Mouse (Mus musculus) cerebellum, postnatal 36 days (tissue): ENCODE data around the gene Gtf2f2.
A peak's percentile ranks its signal among the peaks of the same experiment; 100 is the strongest.
"Not testable (repeated sequence)": the region's sequence is repeated elsewhere in the genome, so short reads cannot be mapped to it uniquely, and the experiment has no call there.

Source experiments
- DNase-seq, 2 experiments: peaks; one replicate each; pipeline ENCODE4 v3.0.0; 2021 to 2022; ENCODE audit warnings: mixed read lengths in 2 of 2

Gene Gtf2f2

DNA sequence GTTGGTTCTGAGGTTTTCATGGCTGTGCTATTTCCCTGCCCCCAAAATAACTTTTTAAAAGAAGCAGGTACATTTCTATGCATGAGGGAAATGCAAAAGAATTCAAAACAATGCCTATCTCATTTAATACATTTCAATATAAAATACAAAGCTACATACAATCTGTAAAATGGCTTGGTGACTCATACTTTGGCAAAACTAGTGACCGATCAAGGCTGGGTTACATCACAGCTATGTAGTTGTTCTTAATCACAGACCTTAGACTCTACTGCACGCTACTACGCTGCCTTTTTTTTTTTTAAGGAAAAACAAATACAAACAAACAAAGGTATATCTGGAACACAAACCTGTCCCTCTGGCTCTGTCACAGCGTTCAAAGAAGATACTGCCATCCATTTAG is 18.3 kb downstream of the Gtf2f2 start:
- DNase-seq: no peak

DNA sequence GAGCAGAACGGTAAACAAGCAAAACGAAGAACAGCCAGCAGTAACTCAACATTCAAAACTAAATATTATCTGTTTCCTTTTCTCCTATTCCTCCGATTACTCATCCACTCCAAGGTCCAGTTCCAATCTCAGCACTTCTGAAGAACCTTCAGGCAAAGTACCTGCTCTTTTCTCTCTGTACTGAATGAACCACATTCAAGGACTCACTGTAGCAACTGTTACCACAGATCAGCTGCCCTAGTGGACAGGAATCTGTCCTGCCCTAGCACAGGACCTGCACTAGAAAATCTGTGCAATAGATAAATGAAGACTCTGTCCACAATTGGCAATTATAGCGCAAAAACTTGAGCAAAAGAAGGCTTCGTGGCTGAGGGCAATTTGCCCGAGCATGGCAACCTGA is 19.7 kb downstream of the Gtf2f2 start:
- DNase-seq: no peak

DNA sequence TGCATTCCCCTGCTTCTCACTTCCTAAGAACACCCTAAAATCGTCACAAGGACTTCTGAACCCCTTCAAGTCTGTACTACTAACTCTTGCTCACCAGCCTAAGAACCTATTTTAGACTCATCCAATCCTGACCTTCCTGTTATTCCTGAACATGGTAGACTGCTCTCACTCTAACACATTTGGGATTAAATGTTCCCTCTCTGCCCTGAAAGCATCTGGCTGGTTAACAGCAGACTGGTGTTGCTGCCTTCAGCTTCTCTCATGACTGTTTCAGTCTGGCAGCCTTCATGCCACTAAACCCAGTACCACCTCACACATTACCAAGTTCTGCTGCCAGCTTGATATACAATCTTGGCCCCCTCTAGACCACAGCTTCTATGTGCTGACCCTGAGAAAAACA is 21.5 kb downstream of the Gtf2f2 start:
- DNase-seq: no peak

DNA sequence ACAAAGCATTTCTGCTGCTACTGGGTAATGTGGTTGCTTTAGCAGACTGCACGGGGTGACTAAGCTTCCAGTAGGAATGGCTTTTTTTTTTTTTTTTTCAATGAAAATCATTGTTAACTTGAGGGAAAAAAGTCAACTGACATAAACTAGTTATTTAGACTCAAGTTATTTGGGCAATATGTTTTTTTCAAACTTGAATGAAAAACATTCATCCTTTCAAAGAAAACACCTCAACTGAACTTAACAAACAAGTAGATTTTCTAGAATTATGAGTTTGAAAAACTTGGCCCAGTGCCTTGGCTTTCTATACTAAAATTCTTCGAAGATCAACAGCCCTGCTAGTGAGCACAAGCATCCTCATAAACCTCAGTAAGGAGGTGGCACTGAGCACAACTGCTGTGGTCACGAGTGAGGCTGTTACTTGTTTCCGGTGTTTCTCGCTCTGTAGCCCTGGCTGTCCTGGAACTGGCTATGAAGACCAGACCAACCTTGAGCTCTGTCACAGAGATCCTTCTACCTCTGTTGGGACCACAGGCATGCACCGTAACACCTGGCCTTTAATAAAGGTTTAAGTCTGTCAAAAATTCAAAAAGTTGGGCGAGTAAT is 23.7 kb downstream of the Gtf2f2 start:
- DNase-seq: no peak

DNA sequence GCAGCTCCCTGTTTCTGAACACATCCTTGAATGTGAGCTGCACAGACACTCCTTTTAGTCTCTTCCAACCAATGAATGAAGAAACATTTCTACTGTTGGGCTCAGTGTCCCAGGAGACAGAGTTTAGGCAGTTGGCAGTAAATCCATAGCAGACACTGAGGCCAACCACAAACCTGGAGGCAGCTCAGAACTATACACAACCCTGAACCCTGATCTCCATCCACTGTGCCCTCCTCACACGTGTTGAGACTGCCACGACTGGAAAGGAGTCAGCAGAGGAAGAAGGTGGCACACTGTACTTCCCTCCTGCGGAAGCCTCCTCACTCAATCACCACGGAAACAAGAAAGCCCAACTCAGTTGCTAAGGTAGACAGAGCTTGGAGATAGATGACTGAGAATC is 25.6 kb downstream of the Gtf2f2 start:
- no peak for DNase-seq

DNA sequence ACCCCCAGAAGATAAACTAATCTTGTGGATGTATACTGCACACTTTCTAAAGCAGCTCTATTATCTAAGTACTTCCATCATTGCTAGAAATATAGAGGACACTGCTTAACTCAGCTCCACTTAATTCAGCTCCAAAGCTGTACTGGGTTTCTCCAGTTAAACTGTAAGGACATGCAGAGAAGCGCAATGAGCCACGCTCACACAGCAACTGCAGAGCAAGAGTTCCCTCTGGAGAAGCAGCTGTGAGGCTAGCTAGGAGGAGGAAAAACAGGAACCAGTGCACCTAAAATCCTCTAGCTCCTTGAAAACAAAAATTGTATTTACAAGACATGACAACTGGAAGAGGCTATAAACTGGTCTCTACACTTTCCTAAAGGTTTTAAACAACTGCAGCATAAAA is 26.8 kb downstream of the Gtf2f2 start:
- no peak for DNase-seq

DNA sequence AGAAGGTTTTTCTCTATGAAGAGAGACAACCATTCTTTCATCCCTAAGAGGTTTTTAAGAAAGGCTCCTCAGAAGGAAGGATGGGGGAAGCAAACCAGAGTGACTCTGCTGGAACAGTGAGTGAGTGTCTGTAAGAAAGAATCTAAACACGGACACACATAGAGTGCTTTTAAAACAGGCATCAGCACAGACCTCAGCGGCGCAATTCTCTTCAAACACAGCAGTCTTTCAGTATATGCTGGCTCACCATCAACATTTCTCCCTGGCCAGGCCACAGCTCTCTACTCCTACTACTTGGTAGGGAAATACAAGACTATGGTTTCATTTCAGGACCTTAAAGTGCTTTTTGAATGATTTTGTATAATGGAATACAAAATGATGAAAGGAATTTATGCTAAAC is 29.4 kb downstream of the Gtf2f2 start:
- DNase-seq: no peak

DNA sequence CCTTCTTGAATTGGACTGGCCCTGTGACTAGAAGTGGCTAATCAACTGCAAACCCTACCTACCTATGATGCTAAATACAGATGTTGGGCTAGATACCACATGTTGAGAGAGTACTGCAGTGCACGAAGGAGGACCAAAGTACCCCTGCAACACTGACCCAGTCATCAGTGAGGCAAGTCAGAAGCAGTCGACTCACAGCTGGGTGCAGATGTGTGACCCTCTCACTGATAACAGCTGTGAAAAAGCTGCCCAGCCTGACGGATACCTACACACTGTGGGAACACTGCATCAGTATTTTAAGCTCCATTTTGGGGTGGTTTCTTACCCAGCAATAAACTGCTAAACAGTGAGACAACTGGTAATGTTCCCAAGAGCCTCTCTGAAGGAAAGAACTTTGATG is 34.6 kb downstream of the Gtf2f2 start:
- no peak for DNase-seq

DNA sequence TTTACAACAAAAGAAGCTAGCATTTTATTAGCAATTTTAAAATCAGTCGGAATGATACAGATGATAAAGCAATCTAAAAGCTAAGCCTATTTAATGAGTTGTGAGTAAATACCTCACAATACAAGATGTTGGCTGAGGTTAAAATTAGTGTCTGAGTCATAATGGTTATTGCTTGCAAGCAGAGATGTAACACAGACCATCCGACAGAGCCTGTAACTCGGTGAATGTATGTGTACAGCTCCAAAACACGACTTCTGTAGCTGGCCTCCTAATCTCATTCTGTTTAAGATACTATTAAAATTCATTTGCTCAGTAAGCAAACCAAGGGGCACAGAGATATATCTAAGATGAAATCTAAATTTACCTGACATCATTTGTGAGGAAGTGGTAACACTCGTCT is 43.4 kb downstream of the Gtf2f2 start:
- no peak for DNase-seq

DNA sequence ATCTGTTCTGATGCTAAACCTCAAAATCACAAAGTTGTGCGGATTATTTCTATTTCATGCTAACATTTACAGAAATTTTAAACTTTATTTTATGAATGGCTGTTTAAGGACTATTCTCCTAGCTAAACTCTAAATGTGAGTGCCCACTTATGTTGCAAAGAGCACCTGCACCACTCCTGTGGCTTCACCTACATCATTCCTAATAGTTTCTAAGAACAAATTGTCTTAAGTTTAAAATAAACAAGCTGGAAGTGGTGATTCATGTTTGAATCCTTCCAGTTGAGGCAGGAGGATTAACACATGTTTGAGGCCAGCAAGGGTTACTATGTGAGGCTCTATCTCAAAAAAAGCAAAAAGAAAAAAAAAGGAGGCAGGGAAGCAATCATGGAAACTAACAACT is 46.2 kb downstream of the Gtf2f2 start:
- no peak for DNase-seq

DNA sequence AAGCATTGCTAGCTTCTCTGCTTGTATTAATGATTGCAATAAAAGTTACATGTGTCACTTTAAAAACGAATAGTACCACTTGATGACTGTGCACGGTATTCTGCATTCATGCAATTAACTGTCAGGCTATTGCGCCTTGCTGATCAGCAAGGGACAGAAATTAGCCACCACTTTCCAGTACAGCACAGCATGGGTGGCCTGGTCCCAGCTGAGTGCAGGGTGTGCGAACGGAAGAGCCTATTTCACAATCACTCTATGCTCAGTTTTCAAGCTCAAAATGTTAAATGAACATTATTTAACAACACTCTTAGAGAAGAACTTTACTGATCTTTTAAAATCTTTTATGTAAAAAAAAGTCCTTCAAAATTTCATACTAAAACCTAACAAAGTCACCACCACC is 46.7 kb downstream of the Gtf2f2 start:
- no peak for DNase-seq

DNA sequence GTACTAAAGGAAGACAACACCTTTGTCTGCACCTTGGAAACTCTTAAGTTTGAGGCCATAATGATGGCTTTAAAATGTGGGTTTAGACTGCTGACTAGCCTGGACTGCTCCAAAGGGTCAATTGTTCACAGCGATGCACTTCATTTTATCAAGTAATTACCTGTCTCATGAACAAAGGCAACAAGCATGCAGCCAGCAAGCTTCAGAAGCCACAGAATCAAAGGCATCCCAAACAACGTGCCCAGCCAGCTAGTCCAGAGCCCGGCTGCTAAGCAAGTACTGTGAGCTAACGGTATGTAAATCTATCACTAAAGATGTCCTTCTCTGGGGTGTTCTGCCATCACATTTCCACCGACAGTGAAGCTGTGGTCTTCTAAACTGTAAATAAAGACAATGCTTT is 47.5 kb downstream of the Gtf2f2 start:
- DNase-seq: no peak

DNA sequence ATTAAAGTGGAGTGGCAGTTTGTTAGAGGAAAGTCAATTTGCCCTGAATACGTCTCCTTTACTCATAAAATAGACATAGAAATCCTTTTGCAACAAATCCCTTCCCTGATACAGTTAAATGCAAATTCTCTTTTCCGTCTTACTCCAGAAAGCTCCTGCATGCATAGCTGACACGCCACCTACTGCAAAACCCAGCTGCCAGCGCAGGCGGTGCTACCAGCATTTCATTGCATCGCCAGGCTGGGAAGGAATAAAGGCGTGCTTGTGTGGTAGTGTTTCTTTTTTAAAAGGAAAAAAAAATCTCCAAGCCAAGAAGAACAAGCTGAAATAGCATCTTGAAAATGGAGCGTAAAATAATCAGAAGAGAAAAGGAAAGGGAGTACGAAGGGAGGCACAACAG is 48.4 kb downstream of the Gtf2f2 start:
- no peak for DNase-seq

DNA sequence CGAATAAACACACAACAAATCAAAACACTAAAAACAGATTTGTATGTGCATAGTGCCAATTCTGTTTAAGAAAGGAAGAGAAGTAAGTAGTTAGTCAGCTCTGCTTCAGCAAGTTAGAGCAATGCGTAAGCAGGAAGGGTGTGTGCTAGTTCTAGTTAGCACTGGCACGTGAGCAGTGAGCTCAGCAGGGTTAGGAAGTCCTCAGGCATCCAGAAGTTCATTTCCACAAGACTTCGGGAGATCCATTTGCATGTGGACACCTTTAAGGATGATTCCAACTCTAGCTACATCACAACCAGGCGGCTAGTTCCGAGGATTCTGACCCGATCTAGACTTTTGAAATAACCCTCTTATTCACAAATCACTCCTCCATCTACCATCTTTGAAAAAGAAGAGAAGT is 55.9 kb downstream of the Gtf2f2 start, which contains the start of gene Kctd4:
Gene Kctd4, plus strand, starts transcription at position 244 of the 400 bp plus-strand sequence.
- DNase-seq: no peak

DNA sequence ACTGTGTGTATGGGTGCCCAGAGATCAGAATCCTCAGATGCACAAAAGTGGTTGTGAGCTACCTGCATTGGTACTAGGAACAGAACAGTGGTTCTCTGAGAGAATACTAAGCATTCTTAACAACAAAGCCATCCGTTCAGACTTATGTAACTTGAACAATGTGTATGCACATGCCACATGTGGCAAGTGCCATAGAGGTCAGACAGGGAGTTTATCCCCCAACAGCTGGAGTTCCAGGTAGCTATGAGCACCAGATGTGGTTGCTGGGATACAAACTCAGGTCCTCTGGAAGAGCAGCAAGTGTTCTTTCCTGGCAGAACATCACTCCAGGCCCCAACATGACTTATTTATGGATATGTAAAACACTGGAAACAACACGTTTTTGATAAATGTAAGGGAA is 57.7 kb downstream of the Gtf2f2 start:
- no peak for DNase-seq

DNA sequence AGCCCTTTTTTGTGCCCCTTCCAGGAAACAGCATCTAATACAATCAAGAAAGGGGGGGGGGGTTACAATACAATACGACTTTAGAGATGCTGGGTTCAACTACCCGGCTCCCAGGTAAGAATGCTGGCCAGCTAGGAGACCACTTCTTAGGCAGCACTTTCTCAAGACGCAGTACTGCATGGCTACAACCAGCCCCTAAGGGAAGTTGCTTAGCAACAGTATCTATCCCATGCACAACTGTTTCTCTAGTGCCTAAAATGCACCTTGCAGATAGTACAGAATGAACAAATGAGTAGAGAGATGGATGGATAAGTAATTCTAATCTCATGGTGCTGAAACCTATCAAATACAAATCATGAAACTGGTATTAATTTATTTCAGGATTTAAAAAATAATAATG is 63.0 kb downstream of the Gtf2f2 start:
- no peak for DNase-seq

DNA sequence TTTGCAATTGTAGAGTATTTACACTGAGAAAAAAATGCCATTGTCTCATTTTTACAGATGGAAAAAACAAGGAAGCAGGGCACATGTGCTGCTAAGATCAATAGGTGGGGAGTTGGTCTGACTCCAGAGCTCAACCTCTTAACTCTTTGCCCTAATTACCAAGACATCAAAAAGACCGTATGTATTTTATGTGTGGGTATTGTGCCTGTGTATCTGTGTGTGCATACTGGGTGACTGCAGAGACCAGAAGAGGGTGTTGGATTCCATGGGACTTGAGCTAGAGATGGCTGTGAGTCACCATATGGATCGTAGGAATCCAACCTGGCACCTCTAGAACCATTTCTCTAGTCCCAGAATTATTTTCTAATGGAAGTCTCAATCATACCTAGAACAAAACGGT is 68.3 kb downstream of the Gtf2f2 start:
- no peak for DNase-seq

DNA sequence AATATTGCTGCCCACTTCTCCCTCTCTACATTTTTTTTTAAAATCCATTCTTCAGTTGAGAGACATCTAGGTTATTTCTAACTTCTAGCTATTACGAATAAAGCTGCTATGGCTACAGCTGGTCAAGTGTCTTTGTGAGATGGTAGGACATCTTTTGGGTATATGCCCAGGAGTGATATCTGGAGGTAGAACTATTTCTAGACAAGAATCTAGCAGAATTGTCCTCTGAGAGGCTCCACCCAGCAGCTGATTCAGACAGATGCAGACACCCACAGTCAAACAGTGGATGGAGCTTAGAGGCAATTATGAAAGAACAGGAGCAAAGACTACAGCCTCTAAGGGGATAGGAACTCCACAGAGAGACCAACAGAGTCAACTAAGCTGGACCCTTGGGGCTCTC is 69.2 kb downstream of the Gtf2f2 start:
- DNase-seq: no peak

DNA sequence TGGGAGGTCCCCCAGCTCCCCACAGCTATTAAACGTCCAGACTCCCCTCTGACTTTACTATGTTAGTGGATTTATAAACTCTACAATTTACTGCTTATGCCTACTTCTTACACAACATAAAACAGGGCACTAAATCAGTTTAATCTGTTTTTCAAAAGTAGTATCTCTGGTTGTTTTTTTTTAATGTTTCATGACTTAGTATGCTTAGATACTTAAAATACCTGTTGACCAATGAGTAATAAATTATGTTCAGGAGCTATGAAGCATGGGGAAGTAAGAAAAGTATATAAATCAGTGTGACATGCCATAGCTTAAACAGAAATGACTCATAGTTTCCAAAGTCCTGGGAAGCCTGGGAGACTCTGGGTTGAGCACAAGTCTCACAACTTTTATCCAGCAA is 73.0 kb downstream of the Gtf2f2 start:
- DNase-seq: no peak

DNA sequence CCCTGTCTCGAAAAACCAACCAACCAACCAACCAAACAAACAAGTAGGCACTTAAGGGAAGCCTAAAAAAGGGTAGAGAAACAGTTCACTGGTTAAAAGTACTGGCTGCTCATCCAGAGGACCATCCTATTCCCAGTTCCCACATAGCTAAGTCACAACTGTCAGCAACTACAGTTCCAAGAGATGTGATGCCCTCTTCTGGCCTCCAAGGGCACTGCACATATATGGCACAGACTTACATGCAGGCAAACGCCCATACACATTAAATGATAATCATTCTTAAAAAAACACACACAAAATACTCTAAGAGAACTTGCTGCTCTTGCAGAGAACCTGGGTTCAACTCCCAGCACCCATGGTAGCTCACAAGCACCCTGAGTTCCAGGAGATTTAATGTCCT is 76.3 kb downstream of the Gtf2f2 start:
- no peak for DNase-seq

DNA sequence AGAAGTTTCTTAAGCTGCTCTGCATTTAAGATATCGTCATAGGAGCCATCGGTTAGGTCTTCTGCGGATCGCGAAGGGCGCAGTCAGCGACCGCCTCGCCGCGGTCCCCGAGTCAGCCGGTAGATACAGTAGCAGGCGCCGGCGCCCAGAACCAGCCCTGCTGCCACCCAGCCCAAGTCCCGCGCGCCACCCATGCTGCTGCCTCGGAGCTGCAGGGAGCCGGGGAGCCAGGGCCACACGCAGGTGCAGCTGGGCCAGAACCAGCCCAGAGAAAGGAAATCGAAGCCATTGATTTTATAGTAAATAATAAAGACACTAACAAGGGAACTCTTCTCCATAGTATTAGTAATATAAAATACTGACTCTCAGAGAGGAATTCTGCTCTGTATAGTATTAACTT is 79.4 kb downstream of the Gtf2f2 start:
- DNase-seq: peak in 1 of 2 experiments; percentile 10

DNA sequence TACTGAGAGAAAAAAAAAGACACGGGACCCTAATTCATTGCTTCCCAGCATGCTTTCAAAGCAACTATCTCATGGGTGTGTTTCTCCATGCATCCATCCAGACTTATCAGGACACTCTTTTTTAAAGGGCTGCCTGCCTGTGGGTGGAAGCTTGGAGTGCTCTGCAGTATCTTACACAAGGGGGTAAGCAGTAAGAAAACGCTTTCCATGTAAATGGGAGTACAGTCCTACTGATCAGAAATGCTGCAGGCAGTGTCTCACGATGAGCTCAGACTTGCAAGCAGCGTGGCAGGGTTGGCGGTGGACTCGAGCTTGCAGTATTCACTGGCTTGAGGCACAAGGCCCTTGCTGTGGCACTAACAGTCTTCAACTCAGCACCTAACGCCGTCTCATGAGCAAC is 81.0 kb downstream of the Gtf2f2 start:
- not testable (repeated sequence) for DNase-seq

DNA sequence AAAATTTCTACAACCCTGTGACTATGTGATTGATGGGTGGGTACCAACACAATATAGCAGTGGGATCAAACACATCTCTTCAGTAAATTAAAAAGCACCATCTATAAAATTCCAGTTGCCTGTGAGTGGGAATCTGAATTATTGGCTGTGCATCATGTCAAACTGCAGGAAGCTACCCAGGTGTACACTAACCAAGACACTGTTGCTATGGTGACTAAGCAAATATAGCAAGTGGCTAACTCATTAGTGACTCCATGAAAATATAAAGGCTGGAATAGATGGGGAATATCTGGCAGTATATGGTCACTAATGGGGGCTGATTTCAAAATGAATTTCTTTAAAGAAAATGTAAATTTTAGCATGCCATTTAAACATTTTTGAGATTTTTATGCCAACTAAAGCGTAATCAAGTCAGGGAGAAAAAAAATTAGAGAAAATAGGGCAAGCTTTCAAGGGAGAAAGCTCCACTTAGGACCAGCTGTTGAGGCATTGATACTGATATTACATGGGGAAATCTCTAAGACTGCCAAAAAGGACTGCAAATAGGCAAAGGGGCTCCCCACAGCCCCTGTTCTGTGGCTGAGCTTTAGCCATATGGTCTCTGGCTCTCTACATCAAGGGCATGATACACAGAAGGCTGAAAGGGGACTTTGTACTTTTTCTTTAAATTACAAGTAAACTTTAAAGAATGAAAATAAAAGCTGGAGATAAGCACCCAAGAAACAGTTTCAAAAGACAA is 87.2 kb downstream of the Gtf2f2 start:
- DNase-seq: no peak

DNA sequence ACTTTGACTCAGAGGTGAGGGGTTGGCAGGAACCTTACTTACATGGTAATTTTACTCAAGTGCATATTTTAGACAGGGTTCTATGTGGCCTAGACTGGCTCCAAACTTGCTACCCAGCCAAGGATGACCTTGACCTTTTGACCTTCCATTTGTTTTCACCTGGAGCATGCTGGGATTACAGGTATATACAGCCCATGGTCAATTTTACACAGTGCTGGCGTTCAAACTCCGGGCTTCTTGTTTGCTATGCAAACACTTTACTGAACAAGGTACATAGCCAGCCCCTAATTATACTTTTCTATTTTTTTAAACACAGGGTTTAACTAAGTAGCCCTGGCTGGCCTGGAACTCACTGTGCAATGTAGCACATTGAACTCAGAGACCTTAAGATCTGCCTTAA is 98.0 kb downstream of the Gtf2f2 start:
- no peak for DNase-seq

DNA sequence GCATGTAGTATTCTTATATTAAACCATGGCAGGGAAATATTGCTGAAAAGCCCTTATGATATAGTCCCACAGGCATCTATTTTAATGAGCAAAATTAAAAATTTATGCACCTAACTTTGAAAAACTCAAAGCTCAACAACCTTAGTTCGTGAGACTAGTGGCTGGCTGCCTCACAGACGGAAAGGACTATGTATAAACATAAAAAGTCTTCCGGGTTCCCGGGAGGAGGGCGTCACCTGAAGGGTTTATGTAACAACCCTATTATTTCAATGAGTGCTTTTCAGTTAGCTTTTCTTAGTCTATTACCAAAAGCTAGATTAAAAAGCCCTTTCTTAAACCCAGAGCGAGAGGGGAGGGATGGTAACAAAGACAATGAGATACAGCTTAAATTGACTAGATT is 98.7 kb downstream of the Gtf2f2 start:
- DNase-seq: no peak
